Mouse (Mus musculus): Measurements from ENCODE around the gene Ggt1. TPM values are rescaled to one million over a fixed set of nuclear protein-coding genes. Genes with fewer than 3 reads are reported as not detected.

The Ggt1 gene
- polyA plus RNA-seq, 1 experiment from 2014 or later = 0.40 TPM

GRCm38 (mm10) chr10:75610486-75610885 lies 49.1 kb downstream of the Ggt1 start:
- Histone ChIP-seq H3K36me3 (no peaks in the 10 kb centered on the region), H3K9ac (no peak overlapping the region), H3K27me3 (no peaks in the 10 kb centered on the region), H3K27ac (replicated peaks) (no peak overlapping the region), H3K4me3 (no peak overlapping the region), H3K4me2 (no peak overlapping the region), H3K4me1 (replicated peaks) (no peaks in the 10 kb centered on the region), H3K9me3 (no peaks in the 10 kb centered on the region)
- ATAC-seq (ENCODE audit: low read depth) = no peak
- WGBS = 66% methylated on average over 7 of the region's 7 CpGs

DNA sequence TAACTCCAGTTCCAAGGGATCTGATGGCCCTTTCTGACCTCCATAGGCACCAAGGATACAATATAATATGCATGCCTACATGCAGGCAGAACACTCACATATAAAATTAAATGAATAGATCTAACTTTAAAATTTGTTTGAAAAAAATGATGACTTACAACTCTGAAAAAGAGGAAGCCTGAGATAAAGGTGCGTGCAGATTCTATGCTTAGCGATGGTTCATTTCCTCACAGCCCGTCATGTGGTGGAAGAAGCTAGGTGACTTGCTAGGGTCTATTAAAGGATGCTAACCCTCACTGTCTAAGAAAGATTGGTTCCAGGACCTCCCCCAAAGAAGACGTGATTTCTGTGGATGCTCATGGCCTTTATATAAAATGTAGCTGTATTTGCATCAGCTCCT lies 54.6 kb downstream of the Ggt1 start:
- Histone ChIP-seq H3K4me3 (no peak overlapping the region), H3K27ac (replicated peaks) (no peak overlapping the region), H3K36me3 (no peaks in the 10 kb centered on the region), H3K9ac (no peak overlapping the region), H3K4me1 (replicated peaks) (no peaks in the 10 kb centered on the region), H3K4me2 (no peak overlapping the region), H3K27me3 (no peaks in the 10 kb centered on the region), H3K9me3 (no peaks in the 10 kb centered on the region)
- WGBS = 92% methylated on average over 4 of the region's 4 CpGs
- no peak for ATAC-seq (ENCODE audit: low read depth)

- no peaks in the 10 kb centered on the region for H3K27me3 ChIP-seq
- no peak overlapping the region for H3K9ac ChIP-seq
- no peak overlapping the region for H3K27ac ChIP-seq (replicated peaks)
- no peaks in the 10 kb centered on the region for H3K4me1 ChIP-seq (replicated peaks)
- H3K36me3 ChIP-seq = no peaks in the 10 kb centered on the region
- no peaks in the 10 kb centered on the region for H3K9me3 ChIP-seq
- H3K4me2 ChIP-seq = no peak overlapping the region
- WGBS = 54% methylated on average over 3 of the region's 3 CpGs
- H3K4me3 ChIP-seq = no peak overlapping the region
- ATAC-seq (ENCODE audit: low read depth) = no peak
Measured at GRCm38 (mm10) chr10:75620818-75621217, 59.4 kb downstream of the Ggt1 start.

DNA sequence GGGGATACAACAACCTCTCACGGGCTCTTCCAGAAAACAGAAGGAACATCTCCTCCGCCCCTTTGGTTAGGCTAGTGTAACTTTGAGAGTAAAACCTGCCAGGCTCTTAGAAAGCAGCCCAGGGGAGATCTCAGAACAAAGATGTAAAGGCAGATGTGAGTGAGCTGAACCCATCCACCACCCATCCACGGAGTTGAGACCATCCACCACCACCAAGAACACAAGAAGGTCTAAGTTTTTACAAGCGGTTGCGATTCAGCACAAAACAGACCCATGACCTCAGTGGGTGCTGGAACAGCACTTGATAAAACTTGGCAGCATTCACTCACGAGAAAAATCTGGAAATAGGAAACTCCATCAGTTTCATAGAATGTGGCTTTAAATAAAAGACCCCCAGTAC lies 64.5 kb downstream of the Ggt1 start:
- H3K36me3 ChIP-seq = no peaks in the 10 kb centered on the region
- no peaks in the 10 kb centered on the region for H3K9me3 ChIP-seq
- no peak overlapping the region for H3K4me2 ChIP-seq
- no peak overlapping the region for H3K27ac ChIP-seq (replicated peaks)
- 75% methylated on average over 6 of the region's 6 CpGs for WGBS
- H3K9ac ChIP-seq = no peak overlapping the region
- no peak overlapping the region for H3K4me3 ChIP-seq
- no peak for ATAC-seq (ENCODE audit: low read depth)
- no peaks in the 10 kb centered on the region for H3K27me3 ChIP-seq
- no peaks in the 10 kb centered on the region for H3K4me1 ChIP-seq (replicated peaks)

DNA sequence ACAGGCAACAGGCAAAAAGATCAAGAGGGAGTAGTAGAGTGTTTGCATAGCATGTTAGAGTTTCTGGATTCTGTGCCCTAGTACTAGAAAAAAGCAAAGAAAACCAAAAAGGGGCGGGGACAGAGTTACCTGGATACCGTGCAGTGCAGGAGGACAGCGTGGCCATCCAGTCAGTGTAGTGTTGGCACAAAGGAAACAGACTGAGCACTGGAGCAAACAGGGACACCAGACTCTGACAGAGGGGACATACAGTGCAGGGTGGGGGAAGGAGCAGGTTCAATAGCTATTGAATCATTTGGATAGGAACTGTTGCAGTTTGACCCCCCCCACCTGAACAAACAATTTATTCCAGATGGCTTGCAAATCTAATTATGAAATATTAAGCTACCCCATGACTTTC lies 65.6 kb downstream of the Ggt1 start:
- H3K9me3 ChIP-seq = no peaks in the 10 kb centered on the region
- 76% methylated on average over 3 of the region's 3 CpGs for WGBS
- H3K9ac ChIP-seq = no peak overlapping the region
- no peaks in the 10 kb centered on the region for H3K27me3 ChIP-seq
- H3K4me3 ChIP-seq = no peak overlapping the region
- H3K36me3 ChIP-seq = no peaks in the 10 kb centered on the region
- no peak overlapping the region for H3K27ac ChIP-seq (replicated peaks)
- no peak for ATAC-seq (ENCODE audit: low read depth)
- H3K4me1 ChIP-seq (replicated peaks) = no peaks in the 10 kb centered on the region
- H3K4me2 ChIP-seq = no peak overlapping the region

DNA sequence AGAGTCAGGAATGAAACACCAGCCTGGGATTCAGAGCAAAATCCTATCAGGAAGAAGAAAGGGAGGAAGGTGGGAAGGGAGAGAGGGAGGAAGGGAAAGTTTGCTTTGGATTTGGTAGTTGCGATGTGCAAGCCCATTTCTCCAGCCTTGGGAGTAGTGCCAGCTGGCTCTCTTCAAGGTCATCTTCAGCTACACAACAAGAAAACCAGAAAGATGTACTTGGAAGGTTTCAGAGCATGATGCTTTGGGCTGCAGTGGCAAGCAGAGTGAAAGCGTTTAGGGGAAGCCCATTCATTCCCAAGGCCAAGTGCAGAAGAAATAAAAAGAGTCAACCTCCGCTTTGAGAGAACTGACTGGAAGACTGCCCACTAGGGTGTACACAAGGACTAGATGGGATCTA lies 66.1 kb downstream of the Ggt1 start:
- Histone ChIP-seq H3K27me3 (no peaks in the 10 kb centered on the region), H3K9ac (no peak overlapping the region), H3K9me3 (no peaks in the 10 kb centered on the region), H3K4me1 (replicated peaks) (no peaks in the 10 kb centered on the region), H3K4me2 (no peak overlapping the region), H3K4me3 (no peak overlapping the region), H3K36me3 (no peaks in the 10 kb centered on the region), H3K27ac (replicated peaks) (no peak overlapping the region)
- WGBS = 80% methylated on average over 3 of the region's 3 CpGs
- no peak for ATAC-seq (ENCODE audit: low read depth)

DNA sequence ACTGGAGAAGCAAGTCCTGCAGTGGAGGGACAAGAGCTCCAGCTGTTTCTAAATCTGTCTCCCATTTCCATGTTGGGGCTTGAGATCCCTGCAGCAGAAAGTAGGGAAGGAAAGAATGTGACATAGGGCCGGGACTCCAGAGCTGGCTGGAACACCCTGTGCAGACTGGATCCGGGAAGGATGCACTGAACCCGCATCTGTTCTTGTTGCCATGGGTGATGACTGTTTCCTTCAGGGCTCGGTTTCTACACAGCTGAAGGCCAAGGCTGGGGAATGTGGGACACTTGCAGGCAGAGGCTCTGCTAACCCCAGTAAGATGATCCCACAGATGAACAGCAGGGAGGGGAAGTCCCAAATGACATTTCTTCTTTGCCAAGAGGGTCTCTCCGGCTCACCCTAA lies 71.2 kb downstream of the Ggt1 start:
- no peak overlapping the region for H3K27ac ChIP-seq (replicated peaks)
- H3K4me1 ChIP-seq (replicated peaks) = no peaks in the 10 kb centered on the region
- H3K4me2 ChIP-seq = no peak overlapping the region
- ATAC-seq (ENCODE audit: low read depth) = no peak
- H3K9me3 ChIP-seq = no peaks in the 10 kb centered on the region
- no peaks in the 10 kb centered on the region for H3K27me3 ChIP-seq
- no peak overlapping the region for H3K4me3 ChIP-seq
- H3K36me3 ChIP-seq = no peaks in the 10 kb centered on the region
- 59% methylated on average over 5 of the region's 5 CpGs for WGBS
- no peak overlapping the region for H3K9ac ChIP-seq

DNA sequence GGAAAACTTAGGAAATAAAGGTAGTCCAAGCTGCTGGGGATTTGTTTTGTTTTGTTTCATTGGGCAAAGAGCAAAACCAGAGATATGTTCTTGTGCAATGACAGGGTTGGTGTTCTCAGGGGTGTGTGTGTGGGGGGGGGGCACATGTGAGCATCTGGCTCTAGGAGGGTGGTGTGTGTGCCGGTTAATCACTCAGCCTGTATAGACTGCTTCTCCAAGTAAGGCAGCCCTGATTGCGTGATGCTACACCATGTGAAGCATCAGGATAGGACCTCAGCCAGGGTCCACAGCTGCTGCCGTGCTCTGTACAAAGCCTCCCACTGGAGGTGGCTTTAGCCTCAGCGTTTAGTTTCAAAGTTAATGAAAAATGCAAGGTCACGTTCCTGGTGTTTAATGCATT lies 71.6 kb downstream of the Ggt1 start:
- H3K27ac ChIP-seq (replicated peaks) = no peak overlapping the region
- no peaks in the 10 kb centered on the region for H3K36me3 ChIP-seq
- H3K27me3 ChIP-seq = no peaks in the 10 kb centered on the region
- no peak overlapping the region for H3K9ac ChIP-seq
- no peaks in the 10 kb centered on the region for H3K9me3 ChIP-seq
- 0 out of 2 replicates have a peak, but pooled peaks have one; percentile 30 for ATAC-seq (ENCODE audit: low read depth)
- no peaks in the 10 kb centered on the region for H3K4me1 ChIP-seq (replicated peaks)
- H3K4me2 ChIP-seq = no peak overlapping the region
- 66% methylated on average over 5 of the region's 5 CpGs for WGBS
- H3K4me3 ChIP-seq = no peak overlapping the region

GRCm38 (mm10) chr10:75633576-75634139 lies 72.3 kb downstream of the Ggt1 start:
- Histone ChIP-seq H3K27ac (replicated peaks) (no peak overlapping the region), H3K36me3 (no peaks in the 10 kb centered on the region), H3K9me3 (no peaks in the 10 kb centered on the region), H3K4me3 (no peak overlapping the region), H3K9ac (no peak overlapping the region), H3K4me1 (replicated peaks) (no peaks in the 10 kb centered on the region), H3K4me2 (no peak overlapping the region), H3K27me3 (no peaks in the 10 kb centered on the region)
- 69% methylated on average over 14 of the region's 14 CpGs for WGBS
- no peak for ATAC-seq (ENCODE audit: low read depth)

DNA sequence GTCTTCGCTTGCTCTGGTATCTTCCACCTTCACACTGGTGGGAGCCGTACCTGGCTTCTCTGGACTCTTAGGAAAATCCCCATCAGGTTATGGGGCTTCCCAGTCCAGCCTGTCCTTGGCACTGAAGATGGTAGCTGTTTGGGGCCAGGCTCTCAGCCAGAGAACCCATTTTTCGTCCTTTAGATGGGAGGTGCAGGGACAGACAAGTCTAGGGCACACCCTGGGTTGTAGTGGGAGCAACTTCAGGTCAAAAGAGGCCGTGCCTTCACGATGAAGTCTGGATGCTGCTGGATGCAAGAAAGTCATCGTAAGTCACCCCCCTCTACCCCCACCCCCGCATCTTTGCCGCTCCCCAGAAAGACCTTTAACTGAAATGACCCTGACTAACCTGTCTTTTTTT lies 73.2 kb downstream of the Ggt1 start:
- no peak overlapping the region for H3K4me2 ChIP-seq
- H3K9ac ChIP-seq = no peak overlapping the region
- WGBS = 94% methylated on average over 8 of the region's 8 CpGs
- H3K9me3 ChIP-seq = no peaks in the 10 kb centered on the region
- no peaks in the 10 kb centered on the region for H3K36me3 ChIP-seq
- H3K4me1 ChIP-seq (replicated peaks) = no peaks in the 10 kb centered on the region
- ATAC-seq (ENCODE audit: low read depth) = no peak
- H3K27me3 ChIP-seq = no peaks in the 10 kb centered on the region
- H3K4me3 ChIP-seq = no peak overlapping the region
- no peak overlapping the region for H3K27ac ChIP-seq (replicated peaks)

DNA sequence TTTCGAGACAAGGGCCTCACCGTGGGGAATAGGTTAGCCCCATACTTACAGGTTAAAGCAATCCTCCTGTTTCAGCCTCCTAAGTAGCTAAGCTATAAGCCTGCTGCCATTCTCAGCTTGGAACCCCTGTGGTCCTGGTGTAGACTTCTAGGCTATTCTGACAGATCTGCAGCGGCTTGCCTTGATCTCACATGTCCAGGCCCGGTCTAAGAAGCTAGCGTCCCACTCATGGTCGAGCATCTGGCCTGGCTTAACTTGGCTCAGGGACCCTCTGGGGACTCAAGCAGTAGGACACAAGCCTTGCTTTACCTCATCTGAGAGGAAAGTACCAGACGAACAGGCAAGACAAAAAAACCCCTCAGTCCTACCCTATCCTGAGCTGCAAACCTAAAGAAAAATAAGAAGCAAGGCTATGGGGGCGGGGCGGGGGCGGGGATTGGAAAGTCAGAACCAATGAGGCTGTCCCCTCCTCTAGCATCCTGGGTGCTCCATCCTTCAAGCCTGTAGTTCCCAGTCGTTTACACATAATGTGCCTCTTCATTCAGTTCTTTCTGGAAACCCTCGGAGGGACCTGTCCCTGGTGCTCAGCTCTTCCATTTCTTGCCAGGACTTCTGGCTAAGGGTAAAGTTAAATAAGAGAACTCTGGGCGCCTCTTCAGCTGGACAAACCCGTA lies 73.8 kb downstream of the Ggt1 start:
- H3K27me3 ChIP-seq = no peaks in the 10 kb centered on the region
- no peaks in the 10 kb centered on the region for H3K36me3 ChIP-seq
- no peaks in the 10 kb centered on the region for H3K4me1 ChIP-seq (replicated peaks)
- H3K27ac ChIP-seq (replicated peaks) = no peak overlapping the region
- no peak overlapping the region for H3K4me3 ChIP-seq
- H3K9me3 ChIP-seq = no peaks in the 10 kb centered on the region
- no peak for ATAC-seq (ENCODE audit: low read depth)
- WGBS = 67% methylated on average over 14 of the region's 14 CpGs
- no peak overlapping the region for H3K9ac ChIP-seq
- no peak overlapping the region for H3K4me2 ChIP-seq

DNA sequence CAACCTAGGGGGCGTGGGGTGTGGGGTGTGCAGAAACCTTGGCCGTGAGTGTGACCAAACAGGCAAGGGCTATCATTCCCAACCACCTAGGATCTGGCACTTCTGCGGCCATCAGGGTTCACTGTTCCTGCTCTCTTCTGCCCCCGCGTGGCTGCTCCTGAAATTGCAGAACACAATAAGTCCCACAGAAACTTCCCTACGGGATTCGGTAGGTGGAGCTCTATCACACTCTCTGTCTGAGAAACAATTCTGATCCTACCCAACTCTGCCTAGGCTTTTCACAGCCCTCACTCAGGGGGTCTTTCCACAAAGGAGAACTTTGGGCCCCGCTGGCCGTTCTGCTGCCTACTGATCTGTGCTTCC lies 74.3 kb downstream of the Ggt1 start:
- no peak overlapping the region for H3K4me3 ChIP-seq
- no peaks in the 10 kb centered on the region for H3K27me3 ChIP-seq
- no peak overlapping the region for H3K9ac ChIP-seq
- no peak for ATAC-seq (ENCODE audit: low read depth)
- H3K4me1 ChIP-seq (replicated peaks) = no peaks in the 10 kb centered on the region
- no peaks in the 10 kb centered on the region for H3K36me3 ChIP-seq
- 5% methylated on average over 9 of the region's 9 CpGs for WGBS
- H3K27ac ChIP-seq (replicated peaks) = no peak overlapping the region
- no peaks in the 10 kb centered on the region for H3K9me3 ChIP-seq
- no peak overlapping the region for H3K4me2 ChIP-seq
